Mouse (Mus musculus) G1E (cell line): ENCODE data around the gene Vsig10l.

Experiments used
- CTCF ChIP-seq: IDR thresholded peaks from 2 replicates; pipeline ENCODE4 v1.5.1; 2012; ENCODE audit warnings: low read depth, low read length, inconsistent platforms, mixed read lengths
- GATA1 ChIP-seq: IDR thresholded peaks from 2 replicates; pipeline ENCODE4 v1.6.1; 2012; ENCODE audit warnings: borderline replicate concordance, low read length, inconsistent platforms, mixed read lengths
- POLR2AphosphoS5 ChIP-seq: IDR thresholded peaks from 2 replicates; pipeline ENCODE4 v1.6.1; 2012; ENCODE audit warnings: low read depth, low read length, inconsistent platforms; ENCODE audit not compliant: insufficient replicate concordance
- TAL1 ChIP-seq: conservative IDR thresholded peaks from 2 replicates; pipeline ENCODE4 v1.6.1; 2012; ENCODE audit warnings: low read depth, low read length, inconsistent platforms, mixed read lengths

GRCm38 (mm10) chr7:43512519-43512918 is 49.6 kb downstream of the Vsig10l start:
- TF ChIP-seq GATA1: no peak
- no peak for TF ChIP-seq CTCF
- no peak for TF ChIP-seq POLR2AphosphoS5
- TF ChIP-seq TAL1: no peak
